Mouse (Mus musculus): ENCODE data around the gene Krtap2-4. TPM values are rescaled to one million over a fixed set of nuclear protein-coding genes. Genes with fewer than 3 reads are reported as not detected.

Gene Krtap2-4
- not detected in 4 replicates for total RNA-seq (2023)

GRCm38 (mm10) chr11:99614796-99615363 is at the start of gene Krtap2-4:
TSS of gene Krtap2-4 (minus strand) at chr11:99614846.

DNA sequence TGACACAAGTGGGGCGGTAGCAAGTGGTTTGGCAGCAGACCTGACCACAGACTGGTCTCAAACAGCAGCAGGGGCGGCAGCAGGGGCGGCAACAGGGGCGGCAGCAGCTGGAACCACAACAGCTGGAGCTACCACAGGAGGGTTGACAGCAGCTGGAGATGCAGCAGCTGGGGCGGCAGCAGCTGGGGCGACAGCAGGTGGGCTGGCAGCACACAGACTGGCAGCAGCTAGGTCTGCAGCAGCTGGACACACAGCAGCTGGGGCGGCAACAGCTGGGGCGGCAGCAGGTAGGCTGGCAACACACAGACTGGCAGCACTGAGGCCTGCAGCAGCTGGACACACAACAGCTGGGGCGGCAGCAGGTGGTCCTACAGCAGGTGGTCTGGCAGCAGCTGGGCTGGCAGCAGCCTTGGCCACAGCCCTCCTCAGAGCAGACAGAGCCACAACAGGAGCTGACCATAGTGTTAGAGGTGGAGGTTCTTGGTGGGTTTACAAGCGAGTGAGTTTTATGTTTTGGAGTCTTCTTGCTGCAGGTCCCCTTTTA is 43.9 kb upstream of the Krtap2-4 start, which contains the start of gene Gm11563:
Gm11563 (minus strand) TSS at position 494 of the 544 bp plus-strand sequence.

GRCm38 (mm10) chr11:99650136-99650535 is 35.5 kb upstream of the Krtap2-4 start, which contains the start of gene Gm11555:
TSS of gene Gm11555 (minus strand) at chr11:99650236.

GRCm38 (mm10) chr11:99643635-99644139 is 29.0 kb upstream of the Krtap2-4 start, which contains the start of gene Krtap4-7:
TSS of gene Krtap4-7 (minus strand) at chr11:99644089.

GRCm38 (mm10) chr11:99634653-99635134 is 20.0 kb upstream of the Krtap2-4 start, which contains the start of gene Krtap4-2:
TSS of gene Krtap4-2 (minus strand) at chr11:99635084.

GRCm38 (mm10) chr11:99628138-99628537 is 13.5 kb upstream of the Krtap2-4 start, which contains the start of gene Krtap4-1:
TSS of gene Krtap4-1 (minus strand) at chr11:99628238.

GRCm38 (mm10) chr11:99620335-99620734 is 5.7 kb upstream of the Krtap2-4 start, which contains the start of gene Gm11562:
TSS of gene Gm11562 (minus strand) at chr11:99620435.

DNA sequence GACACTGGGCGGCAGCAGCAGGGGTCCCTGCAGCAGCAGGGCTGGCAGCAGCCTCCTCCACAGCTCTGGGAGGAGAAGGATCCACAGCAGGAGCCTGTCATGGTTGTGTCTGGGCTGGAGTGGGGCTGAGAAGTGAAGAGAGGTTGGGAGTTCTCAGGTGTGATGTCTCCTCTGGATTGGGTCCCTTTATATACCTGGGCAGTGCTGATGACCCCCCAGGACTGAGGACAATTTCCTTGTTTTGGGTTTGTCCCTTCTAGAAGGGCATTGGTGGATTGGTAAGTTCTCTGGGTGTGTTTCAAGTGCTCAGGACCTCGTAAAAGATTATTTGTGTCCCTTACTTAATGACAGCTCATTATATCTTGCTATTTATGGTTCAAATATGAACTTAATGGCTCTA is 4.6 kb downstream of the Krtap2-4 start, which contains the start of gene Gm11937:
Gm11937 (minus strand) TSS at position 101 of the 400 bp plus-strand sequence.

GRCm38 (mm10) chr11:99603208-99603607 is 11.4 kb downstream of the Krtap2-4 start, which contains the start of gene Gm11938:
TSS of gene Gm11938 (minus strand) at chr11:99603308.

DNA sequence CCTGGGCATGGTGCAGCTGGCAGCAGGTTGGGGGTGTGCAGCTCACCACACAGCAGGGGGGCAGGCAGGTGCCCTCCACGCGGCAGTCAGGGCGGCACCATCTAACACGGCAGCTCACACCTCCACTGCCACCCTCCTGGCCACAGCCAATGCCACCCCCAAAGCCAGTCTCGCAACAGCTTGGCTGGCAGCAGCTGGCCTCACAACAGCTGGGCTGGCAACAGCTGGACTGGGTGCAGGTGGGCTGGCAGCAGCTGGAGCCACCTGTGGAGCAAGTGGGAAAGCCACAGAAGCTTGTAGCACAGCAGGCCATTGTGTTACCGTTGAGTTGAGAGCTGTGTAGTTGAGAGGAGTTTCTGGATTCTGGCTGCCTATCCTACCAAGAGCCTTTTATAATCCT is 16.9 kb downstream of the Krtap2-4 start, which contains the start of gene Krtap9-3:
Krtap9-3 (minus strand) TSS at position 364 of the 400 bp plus-strand sequence.

GRCm38 (mm10) chr11:99590981-99591380 is 23.7 kb downstream of the Krtap2-4 start, which contains the start of gene Krtap1-3:
TSS of gene Krtap1-3 (minus strand) at chr11:99591339.

DNA sequence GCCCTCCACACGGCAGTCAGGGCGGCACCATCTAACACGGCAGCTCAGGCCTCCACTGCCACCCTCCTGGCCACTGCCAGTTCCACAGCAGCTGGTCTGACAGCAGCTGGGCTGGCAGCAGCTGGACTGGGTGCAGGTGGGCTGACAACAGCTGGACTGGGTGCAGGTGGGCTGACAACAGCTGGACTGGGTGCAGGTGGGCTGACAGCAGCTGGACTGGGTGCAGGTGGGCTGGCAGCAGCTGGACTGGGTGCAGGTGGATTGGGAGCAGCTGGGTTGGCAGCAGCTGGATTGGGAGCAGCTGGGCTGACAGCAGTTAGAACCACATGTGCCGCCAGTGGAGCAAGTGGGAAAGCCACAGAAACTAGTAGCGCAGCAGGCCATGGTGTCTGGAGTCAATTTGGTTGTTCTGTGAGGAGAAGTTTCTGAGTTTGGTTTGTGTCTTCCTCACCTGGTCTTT is 31.4 kb downstream of the Krtap2-4 start, which contains the start of gene Krtap1-4:
Krtap1-4 (minus strand) TSS at position 410 of the 460 bp plus-strand sequence.

GRCm38 (mm10) chr11:99580636-99581035 is 34.0 kb downstream of the Krtap2-4 start, which contains the start of gene Krtap1-5:
TSS of gene Krtap1-5 (minus strand) at chr11:99581016.

DNA sequence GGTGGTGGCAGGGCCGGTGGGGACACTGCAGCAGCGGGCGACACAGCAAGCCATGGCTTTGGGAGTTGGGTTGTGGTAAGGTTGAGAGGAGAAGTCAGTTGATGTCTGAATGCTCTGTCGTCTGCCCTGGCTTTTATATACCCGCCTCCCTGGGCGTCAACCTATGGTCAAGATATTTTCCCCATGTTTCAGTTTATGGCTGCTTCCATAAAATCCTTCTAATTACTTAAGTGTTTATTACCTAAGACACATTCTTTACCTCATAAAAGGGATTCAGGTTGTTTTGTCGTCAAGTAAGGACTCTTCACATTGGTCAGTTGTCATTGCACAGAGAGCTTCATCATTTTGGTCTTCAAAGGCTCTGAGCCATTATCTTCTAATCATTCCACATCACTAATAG is 48.1 kb downstream of the Krtap2-4 start, which contains the start of gene Krtap3-1:
Krtap3-1 (minus strand) TSS at position 101 of the 400 bp plus-strand sequence.

Other genes with a start within 250 kb of the Krtap2-4 start
- not detected in 4 replicates for gene Krt28, start 239.9 kb downstream of the Krtap2-4 start, total RNA-seq (2023)
- 2.1 to 3.6 TPM (median 2.4 TPM) in 4 replicates for gene Krt10, start 225.5 kb downstream of the Krtap2-4 start, total RNA-seq (2023)
- gene Krt12, start 192.6 kb downstream of the Krtap2-4 start, total RNA-seq (2023) = not detected in 4 replicates
- not detected in 4 replicates for gene Krt20, start 176.7 kb downstream of the Krtap2-4 start, total RNA-seq (2023)
- gene Krt23, start 121.7 kb downstream of the Krtap2-4 start, total RNA-seq (2023) = not detected in 4 replicates
- gene Krt39, start 93.5 kb downstream of the Krtap2-4 start, total RNA-seq (2023) = not detected in 4 replicates
- gene Krt40, start 71.7 kb downstream of the Krtap2-4 start, total RNA-seq (2023) = not detected in 4 replicates
- not detected in 4 replicates for gene Krtap3-3, start 64.0 kb downstream of the Krtap2-4 start, total RNA-seq (2023)
- not detected in 4 replicates for gene Krtap3-2, start 58.0 kb downstream of the Krtap2-4 start, total RNA-seq (2023)
- not detected in 4 replicates for gene Gm11939, start 55.4 kb downstream of the Krtap2-4 start, total RNA-seq (2023)
- not detected in 4 replicates for gene Krtap3-1, start 48.2 kb downstream of the Krtap2-4 start, total RNA-seq (2023)
- gene Krtap1-5, start 33.8 kb downstream of the Krtap2-4 start, total RNA-seq (2023) = not detected in 4 replicates
- gene Krtap1-4, start 31.2 kb downstream of the Krtap2-4 start, total RNA-seq (2023) = not detected in 4 replicates
- not detected in 4 replicates for gene Krtap1-3, start 23.5 kb downstream of the Krtap2-4 start, total RNA-seq (2023)
- gene Krtap9-3, start 16.7 kb downstream of the Krtap2-4 start, total RNA-seq (2023) = not detected in 4 replicates
- gene Gm11938, start 11.5 kb downstream of the Krtap2-4 start, total RNA-seq (2023) = not detected in 4 replicates
- gene Gm11937, start 4.7 kb downstream of the Krtap2-4 start, total RNA-seq (2023) = not detected in 4 replicates
- gene Gm11562, start 5.6 kb upstream of the Krtap2-4 start, total RNA-seq (2023) = not detected in 4 replicates
- gene Krtap4-1, start 13.4 kb upstream of the Krtap2-4 start, total RNA-seq (2023) = not detected in 4 replicates
- gene Krtap4-2, start 20.2 kb upstream of the Krtap2-4 start, total RNA-seq (2023) = not detected in 4 replicates
- gene Krtap4-7, start 29.2 kb upstream of the Krtap2-4 start, total RNA-seq (2023) = not detected in 4 replicates
- gene Gm11555, start 35.4 kb upstream of the Krtap2-4 start, total RNA-seq (2023) = not detected in 4 replicates
- not detected in 4 replicates for gene Gm11563, start 44.1 kb upstream of the Krtap2-4 start, total RNA-seq (2023)
- gene Krtap4-6, start 51.1 kb upstream of the Krtap2-4 start, total RNA-seq (2023) = not detected in 4 replicates
- not detected in 4 replicates for gene Gm14190, start 75.9 kb upstream of the Krtap2-4 start, total RNA-seq (2023)
- not detected in 4 replicates for gene Gm14180, start 119.4 kb upstream of the Krtap2-4 start, total RNA-seq (2023)
- not detected in 4 replicates for gene Gm11595, start 158.1 kb upstream of the Krtap2-4 start, total RNA-seq (2023)
- not detected in 4 replicates for gene Krtap4-8, start 165.9 kb upstream of the Krtap2-4 start, total RNA-seq (2023)
- not detected in 4 replicates for gene Krtap4-9, start 170.4 kb upstream of the Krtap2-4 start, total RNA-seq (2023)
- not detected in 4 replicates for gene Gm11596, start 178.6 kb upstream of the Krtap2-4 start, total RNA-seq (2023)
- gene Gm11569, start 184.1 kb upstream of the Krtap2-4 start, total RNA-seq (2023) = not detected in 4 replicates
- gene Gm11554, start 189.6 kb upstream of the Krtap2-4 start, total RNA-seq (2023) = not detected in 4 replicates
- gene Krtap4-13, start 195.0 kb upstream of the Krtap2-4 start, total RNA-seq (2023) = not detected in 4 replicates
- gene Gm11564, start 200.8 kb upstream of the Krtap2-4 start, total RNA-seq (2023) = not detected in 4 replicates
- gene 2300003K06Rik, start 223.2 kb upstream of the Krtap2-4 start, total RNA-seq (2023) = not detected in 4 replicates
- gene Krtap4-16, start 236.8 kb upstream of the Krtap2-4 start, total RNA-seq (2023) = not detected in 4 replicates
- gene Gm11568, start 243.1 kb upstream of the Krtap2-4 start, total RNA-seq (2023) = not detected in 4 replicates
- not detected in 4 replicates for gene Gm11559, start 249.6 kb upstream of the Krtap2-4 start, total RNA-seq (2023)

All from B cell, adult 62 days (primary cell).